Mouse (Mus musculus) adrenal gland, postnatal 0 days (tissue): Measurements from ENCODE around the gene Hectd3. TPM values are rescaled to one million over a fixed set of nuclear protein-coding genes. Genes with fewer than 3 reads are reported as not detected.

Experiments
- polyA plus RNA-seq: library from polyadenylated mRNA; unstranded; fragments of >200 nt; fragmentation: Nextera tagmentation; extraction: Ambion mirVana; gene quantifications from 2 replicates; pipeline ENCODE4 v1.2.1, GENCODE M21; 2015

Hectd3 gene
- polyA plus RNA-seq = 8.5 and 10.9 TPM in 2 replicates

GRCm38 (mm10) chr4:116995131-116995797, at the start of gene Hectd3:
Hectd3 (plus strand) TSS chr4:116995317.

GRCm38 (mm10) chr4:116993672-116994621, 1.2 kb upstream of the Hectd3 start, which contains the start of gene Urod:
Urod (minus strand) TSS chr4:116994413.

GRCm38 (mm10) chr4:117019206-117020134, 24.4 kb downstream of the Hectd3 start, which contains the start of gene Eif2b3:
Eif2b3 (plus strand) TSS chr4:117019402.

Other genes with a start within 250 kb of the Hectd3 start
- 28.4 and 29.9 TPM in 2 replicates for gene Toe1, start 187.7 kb upstream of the Hectd3 start, polyA plus RNA-seq
- gene Mutyh, start 187.6 kb upstream of the Hectd3 start, polyA plus RNA-seq = 9.7 and 10.1 TPM in 2 replicates
- gene Hpdl, start 173.6 kb upstream of the Hectd3 start, polyA plus RNA-seq = 1.9 and 3.1 TPM in 2 replicates
- 0.68 and 0.88 TPM in 2 replicates for gene Zswim5, start 117.9 kb upstream of the Hectd3 start, polyA plus RNA-seq
- 141 and 167 TPM in 2 replicates for gene Urod, start 904 bp upstream of the Hectd3 start, polyA plus RNA-seq
- 30.3 and 40.1 TPM in 2 replicates for gene Eif2b3, start 24.1 kb downstream of the Hectd3 start, polyA plus RNA-seq
- gene Ptch2, start 100.8 kb downstream of the Hectd3 start, polyA plus RNA-seq = 5.0 and 8.7 TPM in 2 replicates
- 4.0 and 4.5 TPM in 2 replicates for gene Btbd19, start 130.4 kb downstream of the Hectd3 start, polyA plus RNA-seq
- gene Tctex1d4, start 131.5 kb downstream of the Hectd3 start, polyA plus RNA-seq = not detected in 2 replicates
- 3.9 and 4.4 TPM in 2 replicates for gene Plk3, start 138.6 kb downstream of the Hectd3 start, polyA plus RNA-seq
- gene Rps8, start 160.9 kb downstream of the Hectd3 start, polyA plus RNA-seq = 683 and 836 TPM in 2 replicates
- 9.8 and 11.7 TPM in 2 replicates for gene Kif2c, start 187.3 kb downstream of the Hectd3 start, polyA plus RNA-seq